Mouse (Mus musculus) adrenal gland, postnatal 36 days (tissue): ENCODE measurements at regions not wholly inside any gene's neighbourhood (a gene's known extent, or its start where the extent isn't known, plus 50 kb on each side); places are given as distances from the start of the nearest gene placed in this dataset.

ENCODE experiments used
- DNase-seq, 2 experiments: peaks; one replicate each; pipeline ENCODE4 v3.0.0; 2021; ENCODE audit warnings: mixed read lengths in 1 of 2

GRCm38 (mm10) chr13:84021771-84022170, 200.3 kb upstream of the Tmem161b start:
- no peak for DNase-seq

GRCm38 (mm10) chr13:84023021-84023420, 199.1 kb upstream of the Tmem161b start:
- no peak for DNase-seq

- DNase-seq, result peak in 1 of 2 experiments; percentile 2
Measured at GRCm38 (mm10) chr13:84023637-84024036, 198.5 kb upstream of the Tmem161b start.

- DNase-seq, result peak in 1 of 2 experiments; percentile 1
Measured at GRCm38 (mm10) chr13:84025348-84025747, 196.7 kb upstream of the Tmem161b start.

GRCm38 (mm10) chr13:84047736-84048135, 174.4 kb upstream of the Tmem161b start:
- no peak for DNase-seq

GRCm38 (mm10) chr13:84052221-84052620, 169.9 kb upstream of the Tmem161b start:
- DNase-seq, result no peak

- no peak for DNase-seq
Measured at GRCm38 (mm10) chr13:84054956-84055355, 167.1 kb upstream of the Tmem161b start.

- no peak for DNase-seq
Measured at GRCm38 (mm10) chr13:84055576-84055975, 166.5 kb upstream of the Tmem161b start.

- no peak for DNase-seq
Measured at GRCm38 (mm10) chr13:84056451-84056850, 165.6 kb upstream of the Tmem161b start.

GRCm38 (mm10) chr13:84056998-84057397, 165.1 kb upstream of the Tmem161b start:
- DNase-seq, result no peak

- DNase-seq, result no peak
Measured at GRCm38 (mm10) chr13:84057456-84057855, 164.6 kb upstream of the Tmem161b start.

- no peak for DNase-seq
Measured at GRCm38 (mm10) chr13:84058251-84058650, 163.8 kb upstream of the Tmem161b start.

GRCm38 (mm10) chr13:84059031-84059651, 163.0 kb upstream of the Tmem161b start:
- no peak for DNase-seq

GRCm38 (mm10) chr13:84059661-84060452, 162.2 kb upstream of the Tmem161b start:
- no peak for DNase-seq

GRCm38 (mm10) chr13:84060453-84060834, 161.7 kb upstream of the Tmem161b start:
- DNase-seq, result no peak

- DNase-seq, result no peak
Measured at GRCm38 (mm10) chr13:84060906-84061305, 161.2 kb upstream of the Tmem161b start.

- DNase-seq, result no peak
Measured at GRCm38 (mm10) chr13:84061820-84062480, 160.1 kb upstream of the Tmem161b start.

GRCm38 (mm10) chr13:84062616-84063015, 159.5 kb upstream of the Tmem161b start:
- DNase-seq, result no peak

GRCm38 (mm10) chr13:84063406-84063805, 158.7 kb upstream of the Tmem161b start:
- DNase-seq, result no peak

GRCm38 (mm10) chr13:84064291-84064940, 157.7 kb upstream of the Tmem161b start:
- no peak for DNase-seq

- no peak for DNase-seq
Measured at GRCm38 (mm10) chr13:84065256-84065898, 156.7 kb upstream of the Tmem161b start.
